Mouse (Mus musculus) natural killer cell, adult 2 months (primary cell): ENCODE measurements at regions not wholly inside any gene's neighbourhood (a gene's known extent, or its start where the extent isn't known, plus 50 kb on each side); places are given as distances from the start of the nearest gene placed in this dataset.

ENCODE experiments used
- DNase-seq, 2 experiments: peaks; one replicate each; pipeline ENCODE4 v3.0.0; 2022; ENCODE audit warnings: low spot score in 2 of 2

GRCm38 (mm10) chr16:57823329-57823728 is 68.8 kb upstream of the Col8a1 start:
- DNase-seq, result no peak

GRCm38 (mm10) chr16:57845416-57845815 is 90.9 kb upstream of the Col8a1 start:
- DNase-seq, result no peak

- DNase-seq, result no peak
Measured at GRCm38 (mm10) chr16:57846386-57846785, 91.8 kb upstream of the Col8a1 start.

DNA sequence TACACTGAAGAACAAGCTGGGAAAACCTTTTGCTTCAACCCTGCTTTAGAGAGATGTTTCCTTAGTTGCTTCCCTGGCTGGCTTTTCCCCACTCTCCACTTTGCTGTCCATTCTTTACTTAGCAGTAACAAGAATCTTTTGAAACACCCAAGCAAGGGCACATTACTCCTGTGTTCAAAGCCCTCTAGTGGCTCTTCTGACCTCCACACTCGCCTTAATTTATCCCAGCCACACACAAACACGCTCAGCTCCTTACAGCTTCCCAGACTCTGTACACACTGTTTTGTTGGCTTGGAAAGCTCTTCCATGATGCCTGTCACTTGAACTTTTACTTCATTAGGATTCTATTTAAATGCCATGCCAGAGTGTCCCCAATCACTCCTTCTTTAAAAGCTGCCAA is 97.3 kb upstream of the Col8a1 start:
- DNase-seq, result no peak

GRCm38 (mm10) chr16:57852838-57853460 is 98.4 kb upstream of the Col8a1 start:
- DNase-seq, result no peak

DNA sequence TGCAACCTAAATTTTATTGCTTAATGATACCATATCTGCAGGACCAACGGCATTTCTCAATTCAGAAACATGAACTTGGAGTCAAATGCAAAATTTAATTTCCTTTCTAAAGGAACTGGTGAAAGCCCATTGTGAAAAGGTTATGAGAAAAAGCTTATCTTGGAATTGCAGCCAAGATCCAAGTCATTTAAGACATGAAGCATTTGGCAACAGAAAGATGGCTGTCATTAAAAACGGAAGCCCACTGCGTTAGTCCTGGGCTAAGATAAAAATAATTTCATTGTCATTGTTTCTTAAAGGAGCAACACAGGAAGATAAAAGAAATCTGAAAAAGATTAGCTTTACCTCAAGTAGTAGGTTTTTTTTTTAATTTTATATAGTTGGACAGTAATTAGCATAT is 99.2 kb upstream of the Col8a1 start:
- DNase-seq, result no peak

DNA sequence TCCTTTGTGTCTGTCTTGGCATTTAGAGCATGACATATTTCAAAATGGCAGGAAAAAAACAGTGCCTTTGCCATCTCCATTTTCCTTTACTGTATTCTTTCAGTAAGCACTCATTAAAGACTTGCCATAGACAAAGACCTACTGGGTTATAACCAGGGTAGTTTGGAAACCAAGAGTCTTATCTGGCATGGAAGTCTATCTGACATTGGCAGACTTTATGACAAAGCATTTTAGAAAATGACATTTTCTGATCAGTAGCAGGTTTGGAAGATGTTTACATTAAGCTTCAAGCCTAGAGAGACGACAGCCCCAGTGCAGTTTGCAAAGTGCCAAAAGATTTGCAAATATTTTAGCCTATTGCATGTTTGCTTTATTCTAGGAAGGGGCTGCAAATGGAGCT is 102.5 kb upstream of the Col8a1 start:
- no peak for DNase-seq

GRCm38 (mm10) chr16:57858151-57858764 is 103.7 kb upstream of the Col8a1 start:
- DNase-seq, result no peak

DNA sequence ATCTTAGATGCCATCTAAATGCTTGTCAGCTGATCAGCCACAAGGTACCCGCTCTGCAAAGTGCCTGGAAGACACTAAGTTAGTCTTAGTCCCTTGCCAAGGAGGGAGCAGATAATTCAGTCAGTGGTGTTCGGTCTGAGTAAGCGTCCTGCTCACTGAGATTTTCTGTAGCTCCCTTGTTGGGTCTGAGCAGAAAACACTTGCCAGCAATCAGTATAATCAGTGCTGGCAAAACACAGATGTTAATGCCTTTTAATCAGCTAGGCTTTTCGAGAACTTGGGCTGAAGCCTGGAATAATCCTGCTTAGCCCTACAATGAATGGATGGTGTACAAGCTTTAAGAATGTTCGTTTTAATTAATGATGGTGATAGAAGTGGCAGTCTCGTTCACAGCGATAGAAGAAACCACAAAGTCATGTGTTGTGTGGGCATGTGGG is 104.2 kb upstream of the Col8a1 start:
- DNase-seq, result no peak

DNA sequence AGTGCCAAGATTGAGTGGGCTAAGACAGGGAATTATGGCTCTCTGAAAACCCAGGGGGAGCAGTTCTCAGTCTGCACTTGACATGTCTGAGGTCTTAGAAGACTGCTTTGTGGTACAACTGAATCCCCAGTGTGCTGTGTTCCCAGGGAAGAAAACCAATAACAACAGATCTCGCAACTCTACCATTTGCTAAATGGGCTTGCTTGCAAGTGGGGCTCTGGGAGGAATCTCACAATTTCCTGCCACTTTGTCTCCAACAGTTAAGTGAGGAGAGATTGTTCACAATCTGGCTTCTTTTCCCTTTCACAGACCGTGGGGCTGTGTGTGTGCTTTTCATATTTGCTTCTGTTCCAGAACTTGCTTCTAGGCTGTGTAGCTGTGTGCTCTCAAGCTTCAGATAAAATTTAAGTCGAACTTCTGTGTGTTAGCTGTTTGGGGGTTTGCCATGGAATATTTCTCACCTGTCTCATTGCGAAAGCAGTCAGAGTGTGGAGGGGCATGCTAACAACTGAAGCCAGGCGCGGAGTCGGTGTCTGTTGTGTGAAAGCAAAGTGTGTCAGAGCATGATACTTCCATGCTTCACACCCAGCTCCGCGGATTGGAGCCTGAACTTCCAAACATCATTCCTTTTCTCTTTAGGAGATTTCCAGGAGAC is 108.8 kb upstream of the Col8a1 start:
- no peak for DNase-seq

- no peak for DNase-seq
Measured at GRCm38 (mm10) chr16:57876857-57877256, 122.3 kb upstream of the Col8a1 start.

DNA sequence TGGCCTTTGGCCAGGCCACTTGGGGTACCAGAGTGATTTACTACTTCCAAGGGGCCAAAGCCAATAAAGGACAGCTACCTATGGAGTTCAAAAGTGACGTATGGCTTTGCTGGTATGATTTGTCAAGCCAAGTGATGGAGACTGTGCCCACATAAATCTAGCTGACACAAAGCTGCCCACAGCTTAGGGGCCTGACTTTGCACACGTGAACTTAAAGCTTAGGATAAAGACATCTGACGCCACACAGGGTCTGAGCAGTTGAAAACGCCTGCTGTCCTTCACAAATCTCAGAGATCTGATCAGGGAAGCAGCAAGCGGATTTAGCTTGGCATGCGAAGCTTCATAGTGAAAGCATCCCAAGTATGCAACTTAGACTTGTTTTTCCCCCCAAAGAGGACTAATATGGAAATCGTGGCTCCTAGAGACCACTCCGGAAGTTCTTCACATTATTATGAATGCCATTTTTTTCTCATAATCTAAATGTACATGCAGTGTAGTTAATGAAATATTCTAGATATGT is 127.1 kb upstream of the Col8a1 start:
- DNase-seq, result no peak

DNA sequence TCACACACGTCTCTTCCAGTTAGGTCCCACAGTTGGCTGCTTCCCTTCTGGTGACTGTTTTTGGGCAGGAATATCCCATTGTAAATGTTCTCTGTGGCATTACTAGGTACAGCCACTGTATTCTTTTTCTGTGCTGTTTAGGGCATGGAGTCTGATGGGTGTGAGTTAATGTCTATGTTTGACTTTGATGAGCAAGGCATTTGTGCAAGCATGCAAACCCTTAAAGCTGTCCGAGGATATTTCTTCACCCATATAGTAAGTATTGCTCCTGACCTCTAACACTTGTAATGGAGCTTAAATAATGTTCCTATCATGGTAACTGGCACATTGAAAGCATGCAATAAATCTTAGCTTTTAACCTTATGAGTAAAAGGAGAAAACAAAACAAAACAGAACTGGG is 133.6 kb upstream of the Col8a1 start:
- DNase-seq, result no peak

DNA sequence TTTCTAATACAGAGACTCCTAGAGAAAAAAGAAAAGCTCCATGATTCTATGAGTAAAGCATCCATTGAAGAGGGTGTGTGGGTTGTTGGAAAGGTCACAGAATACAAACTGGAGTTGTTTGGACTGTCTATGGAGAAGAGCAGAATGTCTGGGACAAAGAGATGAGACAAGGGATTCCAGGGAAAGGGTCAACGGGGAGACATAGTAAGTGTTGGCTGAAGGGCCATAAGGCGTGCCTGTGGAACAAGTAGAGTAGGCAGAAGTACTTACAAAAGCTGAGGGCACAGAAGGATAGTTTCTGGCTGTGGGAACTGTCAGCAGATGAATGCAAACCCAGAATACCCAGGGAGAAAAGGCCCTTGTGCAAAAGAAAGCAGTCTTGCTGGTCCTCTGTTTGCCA is 134.0 kb upstream of the Col8a1 start:
- no peak for DNase-seq

DNA sequence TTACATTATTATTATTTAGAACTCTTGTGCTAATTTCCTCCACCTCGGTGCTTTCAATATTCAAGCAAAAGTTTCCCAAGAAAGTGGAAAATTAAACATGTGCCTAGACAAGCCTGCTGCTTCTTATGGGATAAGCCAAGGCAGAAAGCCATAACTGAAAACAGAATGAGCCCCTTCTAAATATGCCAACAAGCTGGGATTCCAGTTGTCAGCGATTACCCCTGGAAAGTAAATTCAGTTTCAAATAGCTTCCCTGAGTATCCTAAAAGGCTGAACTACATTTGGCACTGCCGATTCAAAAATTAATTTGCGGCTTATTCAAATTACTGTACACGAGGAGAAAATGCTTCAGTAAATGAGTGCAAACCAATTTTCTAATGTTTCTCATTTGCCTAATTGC is 135.6 kb upstream of the Col8a1 start:
- DNase-seq, result no peak

DNA sequence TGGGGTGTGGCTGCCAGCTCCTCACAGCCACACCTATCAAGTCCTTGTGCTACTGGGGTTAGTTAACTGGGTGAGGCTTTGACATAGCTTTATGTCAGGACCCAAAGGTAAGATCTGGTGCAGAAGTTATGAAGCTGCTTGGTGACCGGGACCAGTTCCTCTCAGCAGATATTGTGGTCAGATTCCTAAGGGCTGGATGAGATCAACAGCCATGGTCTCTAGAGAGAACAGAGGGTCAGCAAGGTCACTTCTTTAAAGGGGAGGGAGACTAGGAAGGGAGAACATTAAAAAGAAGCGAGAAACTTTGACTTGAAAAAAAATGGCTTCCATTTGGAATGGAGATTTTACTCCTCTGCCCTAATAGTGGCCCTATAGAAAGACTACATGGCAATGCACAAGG is 138.6 kb upstream of the Col8a1 start:
- no peak for DNase-seq

- DNase-seq, result no peak
Measured at GRCm38 (mm10) chr16:57893698-57894352, 139.3 kb upstream of the Col8a1 start.

GRCm38 (mm10) chr16:57901006-57901405 is 146.5 kb upstream of the Col8a1 start:
- no peak for DNase-seq

- DNase-seq, result no peak
Measured at GRCm38 (mm10) chr16:57902498-57902897, 148.0 kb upstream of the Col8a1 start.

DNA sequence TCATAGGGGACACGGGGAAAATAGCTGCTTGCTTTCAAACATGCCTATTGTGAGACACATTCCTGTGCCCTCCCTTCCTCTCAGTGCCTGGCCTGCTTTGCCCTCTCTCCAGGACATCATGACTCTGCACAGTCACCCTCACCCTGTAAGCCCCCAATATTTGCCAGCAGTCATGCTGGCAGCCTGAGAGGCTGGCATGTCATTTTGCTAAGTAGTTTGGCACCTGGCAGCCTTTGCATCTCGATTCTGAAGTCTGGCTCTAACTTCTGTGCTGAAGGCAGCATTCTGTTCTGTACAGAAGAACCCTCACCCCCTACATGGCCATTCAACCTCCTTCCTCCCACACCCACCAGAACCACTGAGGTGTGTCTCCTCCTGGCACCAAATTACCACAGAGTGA is 157.5 kb upstream of the Col8a1 start:
- no peak for DNase-seq

GRCm38 (mm10) chr16:57914506-57914905 is 160.0 kb upstream of the Col8a1 start:
- DNase-seq, result no peak

GRCm38 (mm10) chr16:57915451-57915850 is 160.9 kb upstream of the Col8a1 start:
- no peak for DNase-seq
